Mouse (Mus musculus): ENCODE data around the gene Ehhadh.
A peak's percentile ranks its signal among the peaks of the same experiment; 100 is the strongest.

Ehhadh gene

DNA sequence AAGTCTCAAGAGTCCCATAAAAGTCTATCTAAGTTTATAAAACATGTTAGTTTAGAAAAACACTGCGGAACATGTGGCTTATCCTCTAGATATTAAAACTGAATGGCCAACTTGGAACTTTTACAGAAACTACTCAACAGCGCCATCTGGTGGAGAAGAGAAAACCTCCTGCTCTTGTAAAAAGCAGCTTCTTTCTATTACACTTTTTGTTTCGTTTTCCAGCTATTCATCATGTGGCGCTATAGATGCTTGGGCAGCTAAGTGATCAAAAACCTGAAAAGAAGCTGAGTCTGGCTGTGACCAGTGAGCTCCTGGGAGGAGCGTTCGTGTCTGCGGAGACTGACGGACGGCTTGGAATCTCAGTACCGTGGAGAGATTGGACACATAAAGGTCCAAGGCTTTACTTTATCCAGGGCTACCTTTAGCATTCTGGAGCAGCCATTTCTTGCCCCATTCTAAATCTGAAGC lies 59.7 kb downstream of the Ehhadh start:
- peak; percentile 83 for DNase-seq (ENCODE audit: low spot score)

DNA sequence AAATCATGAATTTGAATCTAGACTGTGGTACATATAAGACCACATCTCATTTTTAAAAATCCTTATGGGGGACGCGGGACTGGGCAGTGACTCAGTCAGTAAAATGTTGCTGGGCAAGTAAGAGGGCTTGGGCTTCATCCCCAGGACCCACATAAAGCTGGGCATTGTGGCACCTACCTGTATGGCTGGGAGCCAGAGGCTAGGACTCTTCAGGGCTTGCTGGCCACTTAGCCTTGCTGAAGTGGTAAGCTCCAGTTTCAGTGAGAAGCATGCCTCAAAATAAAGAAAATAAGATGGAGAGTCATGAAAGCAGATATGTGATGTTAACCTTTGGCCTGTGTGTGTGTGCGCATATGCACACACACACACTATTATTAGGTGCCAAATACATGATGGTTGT lies 60.2 kb downstream of the Ehhadh start:
- DNase-seq (ENCODE audit: low spot score): no peak

DNA sequence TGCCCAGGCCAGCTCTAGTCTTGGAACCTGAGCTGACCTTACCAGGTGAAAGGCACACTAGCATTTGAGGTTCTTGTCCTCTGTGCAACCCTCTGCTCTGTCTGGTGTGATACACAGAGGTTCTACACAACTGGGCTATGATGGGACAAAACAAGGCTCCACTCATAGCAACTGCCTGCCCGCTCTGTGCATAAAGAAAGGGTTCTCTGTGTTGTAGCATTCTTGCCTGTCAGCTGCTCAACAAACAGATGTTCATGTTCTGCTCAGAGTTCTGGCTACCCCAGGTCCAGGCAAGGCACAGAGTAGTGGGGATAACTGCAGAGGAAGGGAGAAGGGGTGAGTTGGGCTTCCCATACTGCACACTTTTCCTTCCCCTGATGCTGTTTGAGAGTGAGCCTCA lies 63.3 kb downstream of the Ehhadh start:
- DNase-seq (ENCODE audit: low spot score): no peak

DNA sequence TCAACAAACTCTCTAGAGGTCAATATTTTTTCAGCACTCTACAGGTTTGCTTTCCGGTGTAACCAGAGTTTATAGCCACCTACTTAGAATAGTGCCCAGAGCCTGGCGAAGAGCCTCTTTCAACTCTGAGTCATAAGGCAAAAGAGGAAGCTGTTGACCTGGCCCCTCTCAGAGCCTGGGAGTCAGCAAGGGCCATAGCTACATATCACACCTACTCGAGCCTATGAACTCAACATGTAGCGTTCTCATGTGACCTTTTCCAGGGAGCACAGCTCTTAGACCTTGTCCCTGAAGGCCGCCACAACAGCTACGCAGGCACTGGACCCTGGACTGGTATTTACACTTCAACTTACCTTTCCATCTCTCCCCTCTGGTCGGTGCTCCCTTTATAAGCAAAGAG lies 67.8 kb downstream of the Ehhadh start:
- no peak for DNase-seq (ENCODE audit: low spot score)

DNA sequence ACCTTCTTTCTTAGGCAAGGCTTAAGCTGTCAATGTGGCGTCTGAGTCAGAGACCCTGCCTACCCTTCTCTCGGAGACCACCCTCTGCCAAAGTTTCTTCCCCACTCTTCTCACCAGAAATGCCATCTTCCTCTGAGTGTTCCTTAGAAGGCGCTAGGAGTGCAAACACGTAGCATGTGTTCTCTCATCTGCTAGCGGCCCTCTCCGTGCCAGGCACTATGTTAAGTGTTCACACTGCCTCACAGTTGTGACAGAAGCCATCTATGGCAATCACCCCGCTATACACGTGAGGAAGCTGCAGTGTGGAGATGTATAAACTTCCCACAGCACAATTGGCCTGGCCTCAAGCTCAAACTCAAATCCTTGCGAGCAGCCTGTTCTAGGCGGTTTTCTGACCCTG lies 73.1 kb downstream of the Ehhadh start:
- no peak for DNase-seq (ENCODE audit: low spot score)
